Mouse (Mus musculus) T-helper 2 cell (primary cell): ENCODE data around the gene Dhx33.

Experiments used
- in situ Hi-C: fragments of 300-600 bp; cut with MboI, MseI; formaldehyde crosslinking; loops from one replicate; pipeline ENCODE4 v1.15.1; 2025; ENCODE audit warnings: high pct_unique_total_duplicates

Dhx33 gene

GRCm38 (mm10) chr11:70982557-70983228 is 21.5 kb downstream of the Dhx33 start, which contains the start of gene C1qbp:
Gene C1qbp, minus strand, starts transcription at chr11:70983026.
- in situ Hi-C loops: no loop called here

- in situ Hi-C loops: no loop called here
Measured at GRCm38 (mm10) chr11:70982030-70982429, 22.2 kb downstream of the Dhx33 start.

- in situ Hi-C loops: no loop called here
Measured at GRCm38 (mm10) chr11:70980751-70981510, 23.3 kb downstream of the Dhx33 start.

- in situ Hi-C loops: no loop called here
Measured at GRCm38 (mm10) chr11:70980232-70980631, 24.0 kb downstream of the Dhx33 start.

GRCm38 (mm10) chr11:70977293-70977692 is 26.9 kb downstream of the Dhx33 start:
- in situ Hi-C loops: no loop called here

- in situ Hi-C loops: no loop called here
Measured at GRCm38 (mm10) chr11:70975193-70975592, 29.0 kb downstream of the Dhx33 start.

GRCm38 (mm10) chr11:70973947-70974346 is 30.3 kb downstream of the Dhx33 start:
- in situ Hi-C loops: no loop called here

GRCm38 (mm10) chr11:70972586-70972985 is 31.7 kb downstream of the Dhx33 start:
- in situ Hi-C loops: no loop called here

- in situ Hi-C loops: no loop called here
Measured at GRCm38 (mm10) chr11:70970560-70971540, 33.4 kb downstream of the Dhx33 start.

- in situ Hi-C loops: no loop called here
Measured at GRCm38 (mm10) chr11:70969821-70970559, 34.2 kb downstream of the Dhx33 start, which contains the start of the genes Nup88 and Rpain. Gene Nup88, minus strand, starts transcription at chr11:70969973. Gene Rpain, plus strand, starts transcription at chr11:70970213.

- in situ Hi-C loops: no loop called here
Measured at GRCm38 (mm10) chr11:70969271-70969794, 34.9 kb downstream of the Dhx33 start.

GRCm38 (mm10) chr11:70964222-70964907 is 39.9 kb downstream of the Dhx33 start:
- in situ Hi-C loops: no loop called here

- in situ Hi-C loops: no loop called here
Measured at GRCm38 (mm10) chr11:70960786-70961554, 43.3 kb downstream of the Dhx33 start.

- in situ Hi-C loops: no loop called here
Measured at GRCm38 (mm10) chr11:70954711-70955110, 49.5 kb downstream of the Dhx33 start.

- in situ Hi-C loops: no loop called here
Measured at GRCm38 (mm10) chr11:70944935-70945817, 59.1 kb downstream of the Dhx33 start.

GRCm38 (mm10) chr11:70943651-70944050 is 60.6 kb downstream of the Dhx33 start:
- in situ Hi-C loops: no loop called here

- in situ Hi-C loops: no loop called here
Measured at GRCm38 (mm10) chr11:70942596-70942995, 61.6 kb downstream of the Dhx33 start.

GRCm38 (mm10) chr11:70935316-70935715 is 68.9 kb downstream of the Dhx33 start:
- in situ Hi-C loops: no loop called here
